Mouse (Mus musculus): ENCODE measurements around the gene Birc5. TPM values are rescaled to one million over a fixed set of nuclear protein-coding genes. Genes with fewer than 3 reads are reported as not detected.
A peak's percentile ranks its signal among the peaks of the same experiment; 100 is the strongest.
"Not testable (repeated sequence)": the region's sequence is repeated elsewhere in the genome, so short reads cannot be mapped to it uniquely, and the experiment has no call there.

Gene Birc5
- polyA plus RNA-seq, 1 experiment from 2014 or later: 86.0 TPM

DNA sequence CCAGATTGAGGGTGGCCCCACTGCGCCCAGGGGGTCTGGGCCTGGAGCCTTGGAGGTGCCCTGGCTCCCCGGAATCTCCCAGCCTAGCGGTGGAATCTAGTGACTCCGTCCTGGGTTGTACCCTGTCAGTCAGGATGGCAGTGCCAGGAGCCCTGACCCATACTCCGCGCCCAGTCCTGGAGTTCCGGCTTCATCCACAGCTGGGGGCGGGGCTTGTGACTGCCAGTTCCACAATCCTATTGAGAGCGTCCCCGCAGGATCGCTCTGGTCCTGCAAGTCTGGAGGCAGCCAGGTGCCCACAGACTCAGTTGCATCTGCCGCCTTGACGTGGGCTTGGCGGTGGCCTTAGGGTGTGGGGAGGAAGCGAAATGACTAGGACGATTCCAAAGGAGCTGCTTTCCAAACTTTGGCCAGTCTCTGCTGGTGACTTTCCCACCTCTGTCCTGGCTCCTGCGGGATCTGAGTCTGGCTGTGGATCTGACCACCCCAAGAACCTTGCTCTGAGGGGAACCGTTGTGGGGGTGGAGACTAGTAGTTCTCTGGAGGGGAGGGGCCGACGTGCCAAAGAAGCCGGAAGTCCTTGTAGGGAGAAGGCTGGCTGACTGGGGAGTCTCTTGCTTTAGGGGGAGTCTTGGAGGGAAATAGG, 38.5 kb upstream of the Birc5 start:
- Histone ChIP-seq H3K36me3 (ENCODE audit: control insufficient read depth, insufficient read depth) (peaks cover 33% of the 10 kb centered on the region), H3K9me3 (ENCODE audit: control insufficient read depth) (no peaks in the 10 kb centered on the region), H3K4me3 (ENCODE audit: low read depth, low read length) (peak overlapping the region; percentile 91), H3K4me2 (replicated peaks; ENCODE audit: low read depth) (peak overlapping the region; percentile 98), H3K9ac (ENCODE audit: low read depth, low read length) (peak overlapping the region; percentile 87), H3K4me1 (replicated peaks; ENCODE audit: control insufficient read depth, insufficient read depth, low read length) (peaks cover 9% of the 10 kb centered on the region), H3K27me3 (replicated peaks; ENCODE audit: control insufficient read depth, insufficient read depth, low read length) (no peaks in the 10 kb centered on the region), H3K27ac (ENCODE audit: low read depth, low read length) (peak overlapping the region; percentile 89)
- ATAC-seq: peak; percentile 85
- TF ChIP-seq CTCF (IDR thresholded peaks at IDR 0.05; ENCODE audit: low read depth): peak; percentile 76
- under 1% methylated on average over 21 of the region's 21 CpGs for WGBS

DNA sequence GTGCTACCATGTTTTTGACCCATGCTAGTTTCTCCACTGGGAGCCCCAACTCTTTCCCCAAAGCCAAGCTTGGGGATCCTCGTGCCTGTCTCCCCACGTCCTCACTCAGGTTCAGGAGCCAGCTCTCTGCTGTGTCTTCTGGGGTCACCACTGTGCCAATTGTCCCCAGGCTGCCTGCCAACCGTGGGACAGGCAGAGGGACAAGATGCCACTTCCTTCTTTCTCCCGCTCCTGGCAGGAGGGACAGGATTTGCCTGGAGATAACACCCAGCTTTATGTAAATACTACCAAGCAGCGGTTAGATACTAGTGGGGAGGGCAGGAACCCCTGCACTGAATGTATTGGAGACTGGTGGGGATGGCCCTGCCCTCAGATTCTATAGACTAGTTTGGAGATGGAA, 35.2 kb upstream of the Birc5 start:
- Histone ChIP-seq H3K9ac (ENCODE audit: low read depth, low read length) (no peak overlapping the region), H3K27ac (ENCODE audit: low read depth, low read length) (0 out of 2 replicates have a peak overlapping the region, but pooled peaks have one; percentile 4), H3K36me3 (ENCODE audit: control insufficient read depth, insufficient read depth) (peaks cover 57% of the 10 kb centered on the region), H3K4me2 (replicated peaks; ENCODE audit: low read depth) (no peak overlapping the region), H3K4me3 (ENCODE audit: low read depth, low read length) (no peak overlapping the region), H3K4me1 (replicated peaks; ENCODE audit: control insufficient read depth, insufficient read depth, low read length) (peaks cover 15% of the 10 kb centered on the region), H3K9me3 (ENCODE audit: control insufficient read depth) (no peaks in the 10 kb centered on the region), H3K27me3 (replicated peaks; ENCODE audit: control insufficient read depth, insufficient read depth, low read length) (no peaks in the 10 kb centered on the region)
- WGBS: 44% methylated on average over 5 of the region's 5 CpGs
- no peak for TF ChIP-seq CTCF (IDR thresholded peaks at IDR 0.05; ENCODE audit: low read depth)
- no peak for ATAC-seq

DNA sequence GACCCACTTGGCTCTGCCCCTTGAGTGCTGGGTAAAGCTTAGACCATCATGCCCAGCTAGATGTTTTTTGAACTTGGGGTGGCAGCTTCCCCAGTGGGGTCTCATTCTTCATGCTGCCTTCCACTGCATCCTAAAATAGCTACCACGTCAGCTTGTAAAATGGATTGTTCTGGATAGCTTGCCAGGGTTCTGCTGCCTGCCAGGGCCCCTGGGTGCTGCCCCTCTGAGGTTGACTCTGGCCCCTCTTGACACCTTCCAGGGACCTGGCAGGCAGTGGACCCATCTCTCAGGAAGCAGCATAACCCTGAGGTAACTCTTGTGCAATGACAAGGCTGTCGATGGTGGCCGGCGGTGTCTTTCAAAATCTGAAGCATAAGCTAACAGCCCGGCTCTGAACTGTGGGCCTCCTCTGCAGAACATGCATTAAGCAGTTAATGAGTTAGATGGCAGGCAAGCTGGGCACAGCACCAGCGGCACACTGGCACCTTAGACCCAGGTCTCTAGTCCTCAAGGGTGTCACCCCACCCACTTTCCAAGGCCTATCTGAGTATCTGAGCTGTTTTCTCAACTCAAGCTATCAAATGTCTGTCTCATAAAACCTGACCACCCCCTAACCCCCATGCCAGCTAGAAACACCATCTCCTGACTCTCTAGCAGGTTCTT, 34.2 kb upstream of the Birc5 start:
- peaks cover 58% of the 10 kb centered on the region for H3K36me3 ChIP-seq (ENCODE audit: control insufficient read depth, insufficient read depth)
- H3K4me2 ChIP-seq (replicated peaks; ENCODE audit: low read depth): no peak overlapping the region
- H3K4me1 ChIP-seq (replicated peaks; ENCODE audit: control insufficient read depth, insufficient read depth, low read length): 0 out of 2 replicates have a peak, but pooled peaks cover 10% of the 10 kb centered on the region
- H3K27me3 ChIP-seq (replicated peaks; ENCODE audit: control insufficient read depth, insufficient read depth, low read length): no peaks in the 10 kb centered on the region
- H3K4me3 ChIP-seq (ENCODE audit: low read depth, low read length): no peak overlapping the region
- WGBS: 71% methylated on average over 6 of the region's 6 CpGs
- H3K9me3 ChIP-seq (ENCODE audit: control insufficient read depth): no peaks in the 10 kb centered on the region
- no peak for ATAC-seq
- no peak overlapping the region for H3K9ac ChIP-seq (ENCODE audit: low read depth, low read length)
- no peak for TF ChIP-seq CTCF (IDR thresholded peaks at IDR 0.05; ENCODE audit: low read depth)
- H3K27ac ChIP-seq (ENCODE audit: low read depth, low read length): no peak overlapping the region; the same call in 1 of the 2 replicates

DNA sequence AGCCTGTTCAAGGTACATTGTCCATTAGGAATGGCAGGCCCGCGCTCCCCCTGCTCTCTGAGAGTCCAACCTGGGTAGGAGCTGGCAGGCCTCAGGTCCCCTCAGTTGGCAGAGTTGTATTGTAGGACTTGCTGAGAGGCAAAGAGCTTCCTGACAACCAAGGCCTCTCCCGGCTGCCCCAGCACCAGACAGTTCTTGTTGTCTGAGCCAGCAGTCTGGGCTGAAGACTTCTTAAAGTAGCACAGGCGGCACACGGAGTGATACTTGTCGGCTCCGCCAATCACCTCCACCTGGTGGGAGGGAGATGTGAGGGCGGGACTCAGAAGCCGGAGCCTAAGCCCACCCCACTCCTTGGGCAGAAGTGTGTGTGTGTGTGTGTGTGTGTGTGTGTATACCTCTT, 33.2 kb upstream of the Birc5 start:
- not testable (repeated sequence) for H3K4me1 ChIP-seq (replicated peaks; ENCODE audit: control insufficient read depth, insufficient read depth, low read length); H3K27ac ChIP-seq (ENCODE audit: low read depth, low read length); H3K27me3 ChIP-seq (replicated peaks; ENCODE audit: control insufficient read depth, insufficient read depth, low read length); H3K9me3 ChIP-seq (ENCODE audit: control insufficient read depth); H3K9ac ChIP-seq (ENCODE audit: low read depth, low read length); H3K4me2 ChIP-seq (replicated peaks; ENCODE audit: low read depth); ATAC-seq; H3K4me3 ChIP-seq (ENCODE audit: low read depth, low read length)
- peaks cover 64% of the 10 kb centered on the region for H3K36me3 ChIP-seq (ENCODE audit: control insufficient read depth, insufficient read depth)
- 73% methylated on average over 9 of the region's 9 CpGs for WGBS

DNA sequence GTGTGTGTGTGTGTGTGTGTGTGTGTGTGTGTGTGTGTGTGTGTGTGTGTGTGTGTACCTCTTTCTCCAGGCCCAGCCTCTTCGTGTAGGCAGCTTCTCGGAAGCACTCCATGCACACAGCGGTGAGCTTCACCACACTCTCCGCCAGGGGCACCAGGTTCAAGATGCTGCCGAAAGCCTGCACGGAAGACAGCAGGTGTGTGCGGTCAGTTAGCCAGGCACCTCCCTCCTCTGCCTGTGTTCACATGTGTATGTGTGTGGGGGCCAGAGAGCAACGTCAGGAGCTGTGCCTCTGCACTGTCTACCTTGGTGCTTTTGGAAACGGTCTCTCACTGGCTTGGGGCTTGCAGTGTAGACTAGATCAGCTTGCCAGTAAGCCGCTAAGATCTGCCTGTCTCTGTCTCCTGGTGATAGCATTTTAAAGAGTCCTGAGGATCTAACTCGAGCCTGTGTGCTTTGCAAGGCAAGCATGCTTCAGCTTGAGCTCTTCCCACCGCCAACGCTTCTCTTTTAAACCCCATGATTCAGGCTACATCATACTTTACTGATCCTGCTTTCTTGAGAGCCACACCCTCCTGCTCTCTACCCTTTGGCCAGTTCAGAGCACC, 32.6 kb upstream of the Birc5 start:
- no peak for TF ChIP-seq CTCF (IDR thresholded peaks at IDR 0.05; ENCODE audit: low read depth)
- H3K27me3 ChIP-seq (replicated peaks; ENCODE audit: control insufficient read depth, insufficient read depth, low read length): no peaks in the 10 kb centered on the region
- WGBS: 77% methylated on average over 13 of the region's 13 CpGs
- no peaks in the 10 kb centered on the region for H3K9me3 ChIP-seq (ENCODE audit: control insufficient read depth)
- H3K4me1 ChIP-seq (replicated peaks; ENCODE audit: control insufficient read depth, insufficient read depth, low read length): 0 out of 2 replicates have a peak, but pooled peaks cover 6% of the 10 kb centered on the region
- ATAC-seq: 0 out of 2 replicates have a peak, but pooled peaks have one; percentile 8
- H3K4me3 ChIP-seq (ENCODE audit: low read depth, low read length): no peak overlapping the region
- no peak overlapping the region for H3K27ac ChIP-seq (ENCODE audit: low read depth, low read length)
- peaks cover 69% of the 10 kb centered on the region for H3K36me3 ChIP-seq (ENCODE audit: control insufficient read depth, insufficient read depth)
- H3K4me2 ChIP-seq (replicated peaks; ENCODE audit: low read depth): no peak overlapping the region
- H3K9ac ChIP-seq (ENCODE audit: low read depth, low read length): no peak overlapping the region

GRCm38 (mm10) chr11:117819095-117819494, 30.0 kb upstream of the Birc5 start:
- no peaks in the 10 kb centered on the region for H3K9me3 ChIP-seq (ENCODE audit: control insufficient read depth)
- H3K4me2 ChIP-seq (replicated peaks; ENCODE audit: low read depth): no peak overlapping the region
- ATAC-seq: no peak
- no peak overlapping the region for H3K9ac ChIP-seq (ENCODE audit: low read depth, low read length)
- H3K27me3 ChIP-seq (replicated peaks; ENCODE audit: control insufficient read depth, insufficient read depth, low read length): no peaks in the 10 kb centered on the region
- WGBS: 66% methylated on average over 8 of the region's 8 CpGs
- TF ChIP-seq CTCF (IDR thresholded peaks at IDR 0.05; ENCODE audit: low read depth): no peak
- H3K36me3 ChIP-seq (ENCODE audit: control insufficient read depth, insufficient read depth): peaks cover 61% of the 10 kb centered on the region
- H3K4me1 ChIP-seq (replicated peaks; ENCODE audit: control insufficient read depth, insufficient read depth, low read length): peaks cover 10% of the 10 kb centered on the region; the same call in 1 of the 2 replicates
- H3K27ac ChIP-seq (ENCODE audit: low read depth, low read length): no peak overlapping the region
- H3K4me3 ChIP-seq (ENCODE audit: low read depth, low read length): no peak overlapping the region

Measured in intestine, postnatal 0 days (tissue).